Mouse (Mus musculus): ENCODE measurements around the gene Cdk8. TPM values are rescaled to one million over a fixed set of nuclear protein-coding genes. Genes with fewer than 3 reads are reported as not detected.
A peak's percentile ranks its signal among the peaks of the same experiment; 100 is the strongest.

Gene Cdk8
- total and polyA plus RNA-seq, 3 experiments, result 15.0 to 15.6 (median 15.5) TPM

DNA sequence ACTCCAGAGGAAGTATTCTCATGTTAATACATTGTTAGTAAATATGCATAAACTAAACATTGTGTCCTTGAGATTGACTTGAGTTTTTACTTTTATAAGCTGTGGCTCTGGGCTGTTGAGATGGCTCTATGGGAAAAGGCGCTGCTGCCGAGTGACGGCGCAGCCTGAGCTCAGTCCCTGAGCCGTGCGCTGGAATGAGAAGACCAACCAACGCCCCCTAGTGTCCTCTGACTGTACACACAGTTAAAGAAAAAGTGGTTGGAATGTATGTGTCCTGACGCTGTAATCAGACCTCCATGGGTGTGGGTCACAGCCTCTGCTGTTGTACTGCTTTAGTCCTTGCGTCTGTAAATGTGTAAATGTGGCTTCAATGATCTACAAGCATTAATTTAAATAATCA is 29.0 kb downstream of the Cdk8 start:
- intact Hi-C loops (cut with DNase I), result no loop called here
- Histone ChIP-seq H3K27ac (no peak overlapping the region), H3K79me2 (replicated peaks; ENCODE audit: control insufficient read depth, insufficient read depth, low read length) (0 out of 2 replicates have a peak, but pooled peaks cover 2% of the 10 kb centered on the region), H3K9ac (ENCODE audit: low read depth, low read length) (no peak overlapping the region), H3K4me3 (no peak overlapping the region), H3K4me1 (ENCODE audit: control insufficient read depth, insufficient read depth, low read length) (no peaks in the 10 kb centered on the region; the same call in 1 of the 2 replicates), H3K36me3 (ENCODE audit: control insufficient read depth, insufficient read depth, low read length) (no peaks in the 10 kb centered on the region; the same call in 1 of the 2 replicates), H3K27me3 (ENCODE audit: control insufficient read depth, insufficient read depth, low read length) (no peaks in the 10 kb centered on the region)
- TF ChIP-seq EP300 (IDR thresholded peaks at IDR 0.05; ENCODE audit: insufficient read depth, low read depth, low read length), result no peak
- TF ChIP-seq CTCF (IDR thresholded peaks at IDR 0.05), result peak; percentile 38
- TF ChIP-seq POLR2A (IDR thresholded peaks at IDR 0.05; ENCODE audit: insufficient read depth, low read depth, low read length), result no peak
- no peak for DNase-seq
- WGBS, result 63% methylated on average over 9 of the region's 9 CpGs

DNA sequence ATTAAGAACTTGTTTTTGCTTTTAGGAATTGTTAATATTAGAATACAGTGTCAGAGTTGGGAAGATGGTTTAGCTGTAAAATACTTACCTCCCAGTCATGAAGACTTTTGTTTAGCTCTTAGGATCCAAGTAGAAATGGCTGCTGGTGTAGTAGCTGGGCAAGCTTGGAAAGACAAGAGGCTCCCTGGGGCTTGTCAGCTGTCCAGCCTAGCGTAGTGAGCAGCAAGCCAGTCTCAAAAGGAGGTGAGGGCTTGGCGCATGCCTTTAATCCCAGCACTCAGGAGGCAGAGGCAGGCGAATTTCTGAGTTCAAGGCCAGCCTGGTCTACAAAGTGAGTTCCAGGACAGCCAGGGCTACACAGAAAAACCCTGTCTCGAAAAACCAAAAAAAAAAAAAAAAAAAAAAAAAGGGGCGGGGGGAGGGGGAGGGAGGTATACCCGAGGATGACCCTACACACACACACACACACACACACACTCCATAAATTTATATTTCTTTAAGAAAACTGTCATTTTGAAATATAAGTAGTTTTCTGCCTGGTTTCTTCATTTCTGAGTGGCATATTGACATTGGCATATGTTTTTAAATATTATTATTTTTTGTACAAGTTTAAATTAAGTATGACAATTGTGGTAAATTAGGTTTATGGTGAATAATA is 35.0 kb downstream of the Cdk8 start:
- DNase-seq, result no peak
- H3K27ac ChIP-seq, result no peak overlapping the region
- TF ChIP-seq CTCF (IDR thresholded peaks at IDR 0.05) (no peak), EP300 (IDR thresholded peaks at IDR 0.05; ENCODE audit: insufficient read depth, low read depth, low read length) (no peak), POLR2A (IDR thresholded peaks at IDR 0.05; ENCODE audit: insufficient read depth, low read depth, low read length) (no peak)
- no peak overlapping the region for H3K4me3 ChIP-seq
- no peaks in the 10 kb centered on the region for H3K36me3 ChIP-seq (ENCODE audit: control insufficient read depth, insufficient read depth, low read length)
- H3K27me3 ChIP-seq (ENCODE audit: control insufficient read depth, insufficient read depth, low read length), result no peaks in the 10 kb centered on the region
- peaks cover 4% of the 10 kb centered on the region; the same call in 1 of the 2 replicates for H3K79me2 ChIP-seq (replicated peaks; ENCODE audit: control insufficient read depth, insufficient read depth, low read length)
- intact Hi-C loops (cut with DNase I), result no loop called here
- WGBS, result 71% methylated on average over 5 of the region's 6 CpGs
- no peaks in the 10 kb centered on the region; the same call in none of the 2 replicates for H3K4me1 ChIP-seq (ENCODE audit: control insufficient read depth, insufficient read depth, low read length)
- no peak overlapping the region for H3K9ac ChIP-seq (ENCODE audit: low read depth, low read length)

DNA sequence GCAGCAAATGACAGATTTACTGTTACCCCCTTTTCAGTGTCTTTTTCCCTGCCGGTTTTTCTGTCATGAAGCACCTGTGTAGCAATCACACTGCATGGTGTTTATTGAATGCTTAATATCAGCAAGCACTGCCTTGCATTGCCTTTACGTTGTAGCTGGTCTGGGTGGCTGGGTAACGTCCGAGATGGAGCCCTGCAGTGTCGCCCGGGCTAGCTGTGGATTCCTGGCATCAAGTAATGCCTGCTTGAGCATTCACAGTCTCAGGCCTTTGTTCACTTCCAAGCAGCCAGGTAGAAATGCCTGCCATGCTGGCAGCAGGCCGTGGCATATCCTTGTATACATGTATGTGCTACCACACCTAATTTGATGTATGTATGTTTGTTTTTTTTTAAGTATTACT is 36.7 kb downstream of the Cdk8 start:
- WGBS, result 89% methylated on average over 7 of the region's 7 CpGs
- Histone ChIP-seq H3K79me2 (replicated peaks; ENCODE audit: control insufficient read depth, insufficient read depth, low read length) (peaks cover 2% of the 10 kb centered on the region; the same call in 1 of the 2 replicates), H3K36me3 (ENCODE audit: control insufficient read depth, insufficient read depth, low read length) (peaks cover 2% of the 10 kb centered on the region; the same call in 1 of the 2 replicates), H3K27me3 (ENCODE audit: control insufficient read depth, insufficient read depth, low read length) (no peaks in the 10 kb centered on the region), H3K4me3 (no peak overlapping the region), H3K27ac (no peak overlapping the region), H3K9ac (ENCODE audit: low read depth, low read length) (no peak overlapping the region), H3K4me1 (ENCODE audit: control insufficient read depth, insufficient read depth, low read length) (no peaks in the 10 kb centered on the region; the same call in none of the 2 replicates)
- TF ChIP-seq EP300 (IDR thresholded peaks at IDR 0.05; ENCODE audit: insufficient read depth, low read depth, low read length) (no peak), POLR2A (IDR thresholded peaks at IDR 0.05; ENCODE audit: insufficient read depth, low read depth, low read length) (no peak), CTCF (IDR thresholded peaks at IDR 0.05) (no peak)
- intact Hi-C loops (cut with DNase I), result no loop called here
- DNase-seq, result no peak

DNA sequence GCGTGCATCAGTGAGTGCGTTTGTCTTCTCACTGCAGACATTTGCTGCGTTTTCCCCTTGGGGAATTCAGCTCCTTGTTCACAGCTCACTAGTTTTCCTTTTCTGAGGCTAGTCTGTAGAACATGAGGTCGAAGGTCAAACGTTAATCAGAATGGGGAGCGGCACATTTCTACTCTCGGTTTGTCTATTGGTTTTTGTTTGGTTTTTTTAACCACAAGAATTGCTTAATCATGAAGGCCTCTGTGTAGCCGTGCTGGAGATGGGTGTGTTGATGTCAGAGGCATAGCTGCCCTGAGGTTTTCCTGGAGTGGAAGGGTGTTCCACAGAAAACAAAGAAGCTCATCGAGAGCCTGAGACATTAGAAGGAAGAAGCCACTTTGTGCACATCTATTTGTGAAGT is 39.6 kb downstream of the Cdk8 start:
- no peaks in the 10 kb centered on the region for H3K27me3 ChIP-seq (ENCODE audit: control insufficient read depth, insufficient read depth, low read length)
- peaks cover 6% of the 10 kb centered on the region for H3K79me2 ChIP-seq (replicated peaks; ENCODE audit: control insufficient read depth, insufficient read depth, low read length)
- intact Hi-C loops (cut with DNase I), result no loop called here
- no peaks in the 10 kb centered on the region; the same call in 1 of the 2 replicates for H3K4me1 ChIP-seq (ENCODE audit: control insufficient read depth, insufficient read depth, low read length)
- H3K27ac ChIP-seq, result no peak overlapping the region
- no peak overlapping the region for H3K9ac ChIP-seq (ENCODE audit: low read depth, low read length)
- no peak for DNase-seq
- 80% methylated on average over 9 of the region's 9 CpGs for WGBS
- no peak for TF ChIP-seq CTCF (IDR thresholded peaks at IDR 0.05)
- no peak for TF ChIP-seq EP300 (IDR thresholded peaks at IDR 0.05; ENCODE audit: insufficient read depth, low read depth, low read length)
- TF ChIP-seq POLR2A (IDR thresholded peaks at IDR 0.05; ENCODE audit: insufficient read depth, low read depth, low read length), result no peak
- H3K36me3 ChIP-seq (ENCODE audit: control insufficient read depth, insufficient read depth, low read length), result peaks cover 2% of the 10 kb centered on the region
- H3K4me3 ChIP-seq, result no peak overlapping the region

DNA sequence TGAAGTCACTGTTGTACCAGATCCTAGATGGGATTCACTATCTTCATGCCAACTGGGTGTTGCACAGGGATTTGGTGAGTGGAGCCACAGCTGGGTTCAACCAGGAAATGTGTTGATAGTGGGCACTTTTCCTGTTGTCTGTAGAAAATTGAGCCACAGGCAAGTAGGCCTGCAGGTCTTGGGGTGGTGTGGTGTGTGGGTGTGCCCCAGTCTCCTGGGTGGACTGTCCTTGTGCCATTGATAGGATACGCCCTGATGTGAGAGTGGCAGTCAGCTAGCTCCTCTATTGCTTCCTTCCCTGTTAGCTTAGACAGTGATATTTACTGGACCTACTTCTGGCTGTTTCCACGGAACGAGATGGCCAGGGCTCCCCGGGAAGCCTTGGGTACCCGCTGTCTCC is 40.6 kb downstream of the Cdk8 start:
- Histone ChIP-seq H3K36me3 (ENCODE audit: control insufficient read depth, insufficient read depth, low read length) (peaks cover 2% of the 10 kb centered on the region), H3K79me2 (replicated peaks; ENCODE audit: control insufficient read depth, insufficient read depth, low read length) (peaks cover 6% of the 10 kb centered on the region), H3K27me3 (ENCODE audit: control insufficient read depth, insufficient read depth, low read length) (no peaks in the 10 kb centered on the region), H3K9ac (ENCODE audit: low read depth, low read length) (no peak overlapping the region), H3K27ac (no peak overlapping the region), H3K4me3 (no peak overlapping the region), H3K4me1 (ENCODE audit: control insufficient read depth, insufficient read depth, low read length) (no peaks in the 10 kb centered on the region; the same call in 1 of the 2 replicates)
- DNase-seq, result no peak
- WGBS, result 98% methylated on average over 5 of the region's 5 CpGs
- TF ChIP-seq CTCF (IDR thresholded peaks at IDR 0.05), result no peak
- no peak for TF ChIP-seq POLR2A (IDR thresholded peaks at IDR 0.05; ENCODE audit: insufficient read depth, low read depth, low read length)
- TF ChIP-seq EP300 (IDR thresholded peaks at IDR 0.05; ENCODE audit: insufficient read depth, low read depth, low read length), result no peak
- intact Hi-C loops (cut with DNase I), result no loop called here

DNA sequence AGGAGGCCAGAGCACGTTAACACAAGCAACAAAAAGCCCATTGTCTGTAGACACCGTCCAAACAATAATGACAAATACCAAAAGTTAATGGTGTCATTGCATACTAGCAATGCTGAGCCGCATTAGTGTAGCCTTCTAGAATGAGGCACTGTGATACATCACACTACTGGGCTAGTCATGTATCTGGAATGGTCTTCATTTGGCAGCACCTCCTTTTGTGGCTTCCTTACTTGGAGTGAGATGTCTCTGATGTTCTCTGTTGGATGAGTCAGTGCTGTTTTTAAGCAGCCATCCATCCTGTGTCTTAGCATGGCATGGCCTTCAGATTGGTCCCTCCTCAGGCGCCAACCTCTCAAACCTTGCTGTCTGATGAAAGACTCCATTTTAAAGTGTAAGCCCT is 42.1 kb downstream of the Cdk8 start:
- TF ChIP-seq CTCF (IDR thresholded peaks at IDR 0.05), result no peak
- no peak for TF ChIP-seq EP300 (IDR thresholded peaks at IDR 0.05; ENCODE audit: insufficient read depth, low read depth, low read length)
- TF ChIP-seq POLR2A (IDR thresholded peaks at IDR 0.05; ENCODE audit: insufficient read depth, low read depth, low read length), result no peak
- no peak overlapping the region for H3K9ac ChIP-seq (ENCODE audit: low read depth, low read length)
- no peaks in the 10 kb centered on the region for H3K27me3 ChIP-seq (ENCODE audit: control insufficient read depth, insufficient read depth, low read length)
- H3K27ac ChIP-seq, result no peak overlapping the region
- peaks cover 2% of the 10 kb centered on the region for H3K36me3 ChIP-seq (ENCODE audit: control insufficient read depth, insufficient read depth, low read length)
- H3K79me2 ChIP-seq (replicated peaks; ENCODE audit: control insufficient read depth, insufficient read depth, low read length), result peaks cover 4% of the 10 kb centered on the region
- intact Hi-C loops (cut with DNase I), result no loop called here
- no peak overlapping the region for H3K4me3 ChIP-seq
- no peaks in the 10 kb centered on the region for H3K4me1 ChIP-seq (ENCODE audit: control insufficient read depth, insufficient read depth, low read length)
- 84% methylated on average over 4 of the region's 4 CpGs for WGBS
- no peak for DNase-seq
